Mouse (Mus musculus) kidney, postnatal 10 days (tissue): ENCODE measurements around the gene Optc.

Experiments
- DNase-seq: peaks from one replicate; pipeline ENCODE4 v3.0.0; 2021; ENCODE audit warnings: mixed read lengths

Optc gene

GRCm38 (mm10) chr1:133907949-133908658 is at the start of gene Optc:
Optc (minus strand) TSS chr1:133907999.
- peak; percentile 71 for DNase-seq

DNA sequence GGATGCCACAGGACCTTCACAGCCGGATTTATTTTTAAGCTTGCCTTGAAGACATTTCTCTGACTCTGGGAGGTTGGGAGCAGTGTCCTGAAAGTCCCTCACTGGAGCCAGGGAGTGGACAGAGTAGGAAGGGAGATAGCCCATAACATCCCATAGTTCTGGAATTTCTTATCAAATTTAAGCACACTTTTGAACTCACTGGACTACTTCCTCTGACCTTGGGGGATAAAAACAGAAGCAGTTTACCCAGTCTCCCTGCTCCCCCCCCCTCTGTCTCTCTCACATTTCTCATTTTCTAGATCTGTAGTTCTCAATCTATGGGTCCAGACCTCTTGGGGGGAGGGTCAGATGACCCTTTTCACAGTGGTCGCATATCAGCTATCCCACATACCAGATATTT is 46.2 kb upstream of the Optc start:
- no peak for DNase-seq

- no peak for DNase-seq
These were observed 45.5 kb upstream of the Optc start for GRCm38 (mm10) chr1:133953261-133953742.

DNA sequence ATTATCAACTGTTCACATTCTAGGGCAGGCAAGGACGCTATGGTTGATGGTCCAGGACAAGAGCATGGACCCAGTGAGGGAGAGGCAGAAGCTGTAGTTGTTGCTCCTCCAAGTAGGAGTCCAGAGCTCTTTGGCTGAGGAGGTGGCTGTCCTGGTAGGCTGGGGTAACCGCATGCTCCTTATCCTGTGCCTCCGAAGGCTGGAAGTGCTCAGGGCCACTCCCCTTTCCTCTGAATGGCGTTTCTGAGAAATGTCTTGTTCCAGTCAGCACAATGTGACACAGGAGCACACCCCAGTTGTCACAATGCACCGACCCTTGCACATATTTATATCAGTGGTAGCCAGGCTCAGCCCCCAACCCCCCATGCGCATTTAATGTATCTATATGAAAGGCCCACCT is 43.8 kb upstream of the Optc start:
- no peak for DNase-seq

GRCm38 (mm10) chr1:133950061-133950782 is 42.4 kb upstream of the Optc start:
- DNase-seq, result no peak

DNA sequence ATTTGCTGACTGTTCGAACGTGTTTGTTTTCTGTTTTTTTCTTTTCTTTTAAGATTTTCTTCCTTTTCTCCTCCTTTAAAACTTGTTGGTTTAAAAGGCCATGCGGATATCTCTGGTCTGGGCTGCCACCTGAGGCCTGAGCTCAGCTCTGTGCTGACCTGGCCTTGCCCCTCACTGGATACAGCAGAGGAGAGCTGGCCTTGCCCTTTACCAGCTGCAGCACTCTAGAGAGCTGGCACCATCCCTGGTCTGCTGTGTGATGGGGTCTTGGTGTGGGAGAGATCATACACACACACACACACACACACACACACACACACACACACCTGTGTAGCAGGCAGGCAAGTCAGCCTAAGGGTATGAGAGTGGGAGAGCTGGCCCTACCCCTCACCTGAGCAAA is 37.3 kb upstream of the Optc start:
- DNase-seq, result no peak

DNA sequence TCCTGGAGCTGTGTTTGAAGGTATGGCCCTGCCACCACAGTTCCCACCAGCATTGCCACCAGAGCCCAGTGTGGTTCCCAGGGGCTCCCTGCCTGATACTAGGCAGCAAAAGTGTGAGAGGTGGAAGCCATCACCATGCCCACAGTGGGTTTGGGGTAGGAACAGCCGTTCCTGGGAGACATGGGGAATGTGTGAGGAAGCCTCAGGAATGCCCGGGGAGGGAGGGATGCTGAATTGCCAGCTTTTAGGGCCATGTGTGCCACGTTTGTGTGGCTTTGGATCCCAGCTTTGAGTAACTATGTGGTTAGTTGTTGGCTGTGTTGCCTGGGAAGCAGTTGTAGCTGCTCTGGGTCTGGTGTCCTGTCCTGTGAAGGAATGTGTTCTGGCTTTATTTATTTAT is 34.1 kb upstream of the Optc start:
- no peak for DNase-seq

DNA sequence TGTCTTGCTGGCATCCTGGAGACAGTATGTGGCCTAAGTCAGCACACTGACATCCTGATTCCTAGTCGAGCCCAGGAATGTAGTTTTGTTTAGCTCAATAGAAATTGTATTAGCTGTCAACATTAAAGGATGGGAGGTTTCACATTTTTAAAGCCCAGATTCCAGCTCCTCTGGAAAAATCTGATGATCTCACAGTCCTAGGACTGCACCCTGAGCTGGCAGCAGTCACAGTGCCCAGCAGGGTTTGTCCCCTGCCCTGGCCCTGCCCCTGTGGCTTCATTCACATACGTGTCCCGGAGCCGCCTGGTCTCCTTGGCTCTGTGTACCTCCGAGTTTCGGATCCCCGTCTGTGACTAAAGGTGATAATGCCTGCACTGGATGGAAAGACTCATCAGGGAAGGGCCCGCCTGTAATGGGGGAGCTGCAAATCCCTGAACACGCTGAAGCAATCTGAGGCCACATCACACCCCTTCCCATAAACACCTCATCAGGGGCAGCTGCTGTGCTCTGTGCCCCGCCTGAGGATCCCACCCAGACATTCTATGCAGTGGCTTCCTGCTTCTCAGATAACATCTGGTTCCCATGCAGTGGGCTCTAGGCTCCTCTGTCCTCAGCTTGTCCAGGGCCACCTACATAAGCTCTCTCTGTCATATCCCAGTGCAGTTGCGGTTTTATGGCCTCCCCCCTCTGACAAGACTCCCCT is 33.5 kb upstream of the Optc start:
- DNase-seq, result no peak

DNA sequence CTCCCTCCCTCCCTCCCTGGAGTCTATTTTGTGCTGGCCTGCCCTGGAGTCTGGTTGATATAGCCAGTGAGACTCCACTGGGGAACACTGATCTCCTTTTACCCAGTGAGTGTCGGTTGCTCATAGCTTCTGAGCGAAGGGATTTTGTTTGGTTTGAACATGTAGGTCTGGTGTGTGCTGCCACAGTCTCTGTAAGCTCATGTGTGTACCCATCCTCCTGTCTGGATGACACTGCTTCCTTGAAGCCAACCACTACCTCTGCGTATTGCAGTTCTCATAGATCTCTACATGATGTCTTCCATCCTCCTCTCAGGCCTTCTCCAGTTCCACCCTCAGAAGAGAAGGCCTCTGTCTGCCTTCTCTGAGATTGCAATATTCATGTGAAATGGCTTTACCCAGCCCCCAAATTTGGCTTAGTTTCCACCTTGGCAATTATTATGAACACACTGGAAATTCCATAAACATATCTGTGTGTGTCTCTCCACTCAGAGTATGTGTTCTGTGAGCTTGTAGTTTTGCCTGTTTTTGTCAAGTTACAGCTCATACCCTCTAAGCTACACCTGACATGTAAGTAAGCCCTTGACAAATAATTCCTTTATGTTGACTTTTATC is 32.8 kb upstream of the Optc start:
- no peak for DNase-seq

DNA sequence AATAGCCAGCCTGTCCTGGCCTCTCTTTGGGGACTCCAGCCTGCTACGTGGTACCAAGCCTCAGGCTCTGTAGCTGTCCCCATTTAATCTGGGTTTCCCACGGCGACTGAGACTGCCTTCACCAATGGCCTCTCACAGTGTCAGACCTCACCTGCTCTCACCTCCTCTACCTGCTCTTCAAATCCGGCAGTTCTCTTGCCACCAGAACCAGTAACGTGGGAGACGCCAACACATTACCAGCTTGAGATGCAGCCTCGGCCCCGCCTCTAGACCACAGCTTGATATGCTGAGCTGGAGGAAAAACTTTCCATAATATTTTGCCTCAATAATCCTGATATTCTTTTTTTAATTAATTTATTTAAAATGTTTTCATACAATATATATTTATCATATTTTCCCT is 31.9 kb upstream of the Optc start:
- no peak for DNase-seq

DNA sequence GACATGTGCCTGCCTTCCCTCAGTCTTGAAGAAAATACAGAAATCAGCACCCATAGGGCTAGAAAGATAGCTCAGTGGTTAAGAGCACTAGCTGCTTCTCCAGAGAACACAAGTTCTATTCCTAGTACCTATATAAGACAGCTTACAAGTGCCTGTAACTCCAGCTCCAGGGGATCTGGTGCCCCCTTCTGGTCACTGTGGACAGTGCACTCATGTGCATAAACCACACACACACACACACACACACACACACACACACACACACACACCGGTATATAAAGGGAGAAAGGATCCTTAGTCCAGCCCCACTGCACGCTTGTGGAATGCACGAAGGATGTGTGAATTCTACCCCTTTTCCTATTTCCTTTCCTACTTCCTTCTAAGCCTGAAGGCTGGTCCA is 28.4 kb upstream of the Optc start:
- no peak for DNase-seq

DNA sequence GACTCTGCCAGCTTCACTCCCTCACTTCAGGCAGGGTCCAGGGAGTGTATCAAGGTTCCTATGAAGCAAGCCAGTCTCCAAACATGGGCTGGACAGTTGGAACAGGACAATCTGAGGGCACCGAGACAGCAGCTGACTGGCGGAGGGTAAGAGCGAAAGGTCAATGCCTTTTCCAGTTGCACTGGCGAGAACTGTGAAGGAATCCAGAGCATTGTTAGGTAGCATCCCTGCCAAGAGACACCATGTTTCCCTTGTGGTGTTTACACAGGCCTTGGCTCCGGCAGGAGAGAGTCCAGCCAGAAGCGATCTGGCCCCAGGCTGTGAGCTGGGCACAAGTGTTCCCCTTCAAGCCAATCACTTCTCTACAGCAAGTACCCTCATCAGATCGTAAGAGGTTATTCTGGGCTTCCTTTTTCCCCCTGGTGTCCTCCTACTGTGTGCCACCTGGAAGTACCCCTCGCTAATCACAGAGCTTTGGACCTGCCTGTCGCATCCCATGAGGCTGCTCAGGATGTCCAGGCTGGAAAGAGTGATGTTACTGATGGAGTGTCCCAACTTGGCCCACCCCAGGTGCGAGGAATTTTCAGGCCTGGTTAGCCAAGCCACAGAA is 26.7 kb upstream of the Optc start:
- DNase-seq, result no peak

DNA sequence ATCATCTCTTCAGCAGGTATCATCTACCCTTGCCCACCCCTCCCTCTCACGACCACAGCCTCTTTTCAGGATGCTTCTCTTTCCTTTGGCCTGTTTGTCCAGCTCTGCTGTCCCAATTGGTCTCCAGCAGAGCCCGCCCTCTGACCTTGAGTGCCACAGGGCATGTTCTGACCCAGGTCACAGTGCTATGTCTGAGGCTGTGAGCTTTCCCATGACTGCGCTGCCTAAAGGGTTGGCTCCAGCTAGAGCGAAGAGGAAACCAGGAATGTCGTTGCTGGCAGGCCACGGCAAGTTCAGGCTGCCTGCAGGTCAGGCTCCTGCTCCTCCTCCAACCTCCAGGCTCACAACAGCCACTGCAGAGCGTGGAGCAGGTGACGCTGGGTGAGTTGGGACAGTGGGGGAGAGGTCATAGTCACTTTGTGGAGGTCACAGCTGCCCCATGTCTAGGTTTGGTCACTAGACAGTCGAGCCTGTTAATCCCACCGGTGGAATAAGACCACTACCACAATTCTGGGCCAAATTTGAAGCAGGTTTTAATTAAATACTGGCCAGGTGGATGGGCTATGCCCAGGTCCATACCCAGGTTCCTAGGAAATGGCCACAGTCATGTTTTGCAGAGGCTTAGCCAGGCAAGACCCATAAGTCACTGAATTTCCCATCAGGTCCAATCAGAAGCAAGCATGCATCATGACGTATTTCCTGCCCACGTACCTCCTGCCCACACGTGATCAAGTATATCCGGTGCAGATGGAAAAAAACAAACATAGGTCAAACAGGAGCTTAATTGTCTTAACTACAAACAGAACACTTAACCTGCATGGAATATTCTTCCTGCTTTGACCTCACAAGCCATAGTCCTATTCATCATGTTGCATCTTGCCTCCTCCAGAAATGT is 25.7 kb upstream of the Optc start:
- DNase-seq, result no peak

GRCm38 (mm10) chr1:133929980-133930379 is 22.2 kb upstream of the Optc start:
- DNase-seq, result no peak

GRCm38 (mm10) chr1:133925223-133925622 is 17.4 kb upstream of the Optc start:
- no peak for DNase-seq

- no peak for DNase-seq
These were observed 16.5 kb upstream of the Optc start for GRCm38 (mm10) chr1:133924141-133924875.

DNA sequence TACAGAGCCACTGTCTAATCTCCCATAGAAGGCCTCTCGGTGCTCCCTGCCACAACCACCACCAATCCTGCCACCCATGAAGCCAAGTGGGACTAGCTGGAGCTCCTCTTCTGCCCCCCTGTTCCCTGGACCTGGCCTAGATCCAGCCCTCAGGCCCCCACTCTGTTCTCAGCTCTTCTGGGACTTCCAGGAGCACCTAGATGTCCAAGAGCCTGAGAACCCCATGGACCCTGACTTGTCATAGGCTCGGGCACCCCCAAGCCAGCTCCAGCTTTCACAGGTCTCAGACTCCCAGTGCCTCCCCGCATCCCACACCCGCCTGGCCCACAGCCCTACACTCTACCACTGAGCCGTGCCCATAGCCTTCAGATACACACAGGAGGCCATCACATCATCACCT is 15.3 kb upstream of the Optc start:
- no peak for DNase-seq

GRCm38 (mm10) chr1:133921304-133921751 is 13.5 kb upstream of the Optc start, which contains the start of gene Prelp:
Prelp (minus strand) TSS chr1:133921414.
- DNase-seq, result peak; percentile 69

DNA sequence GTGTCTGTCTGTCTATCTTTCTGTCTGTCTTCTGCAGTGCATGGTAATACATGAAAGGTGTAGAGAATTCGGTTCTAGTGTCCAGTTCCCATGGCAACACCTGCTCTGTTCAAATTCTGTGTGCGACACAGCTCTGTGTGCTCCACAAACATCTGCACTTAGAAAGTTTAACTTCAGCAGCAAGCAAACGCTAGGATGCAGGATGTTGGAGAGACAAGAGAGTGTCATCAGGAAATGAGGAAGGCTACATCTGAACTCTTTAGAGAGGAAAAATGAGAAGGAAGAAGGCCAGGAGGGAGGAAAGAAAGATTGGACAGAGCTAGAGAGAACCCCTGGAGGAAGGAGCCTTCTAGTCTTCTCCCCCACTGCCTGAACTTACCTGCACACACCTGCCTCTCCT is 13.1 kb upstream of the Optc start:
- no peak for DNase-seq

DNA sequence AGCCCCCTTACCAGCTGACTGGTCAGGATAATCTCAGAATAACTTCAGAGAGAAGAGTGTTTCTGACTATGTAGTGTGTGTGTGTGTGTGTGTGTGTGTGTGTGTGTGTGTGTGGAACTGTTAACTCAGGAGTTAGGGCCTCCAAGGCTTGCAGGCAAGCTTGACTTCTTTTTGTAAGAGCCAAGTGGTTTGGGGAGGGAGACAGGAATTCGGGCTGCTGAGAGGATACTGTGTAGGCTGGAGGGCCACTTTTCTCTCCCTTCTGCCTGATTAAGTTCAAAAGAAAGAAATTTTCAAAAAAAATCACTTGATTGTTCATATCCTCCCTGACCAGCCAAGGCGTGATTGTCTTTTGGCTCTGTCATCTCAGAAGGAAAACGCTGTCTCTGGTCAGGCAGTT is 12.6 kb upstream of the Optc start:
- DNase-seq, result no peak

DNA sequence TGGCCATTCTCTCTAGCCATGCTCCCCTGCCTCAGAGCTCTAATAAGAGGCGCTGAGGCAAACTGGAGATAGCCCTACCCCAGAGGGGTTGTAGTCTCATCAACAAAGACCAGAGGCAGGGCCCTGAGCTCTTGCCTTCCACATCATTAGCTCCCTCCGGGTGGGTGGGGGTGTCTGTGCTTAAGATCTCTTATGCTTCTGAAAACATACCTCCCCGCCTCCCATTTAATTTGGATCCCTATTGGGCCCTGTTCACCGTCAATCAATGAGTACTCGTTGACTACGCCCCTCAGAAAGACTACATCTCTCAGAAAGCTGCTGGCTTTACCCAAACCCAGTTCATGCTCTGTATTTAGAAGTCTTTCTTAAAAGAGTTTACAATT is 10.3 kb upstream of the Optc start:
- no peak for DNase-seq
